Comparison of ENCODE assay signal across 40 mouse cellular contexts in genomic region chr2:130200961-130201360, GRCm38 (mm10). TPM values are rescaled to one million over a fixed set of nuclear protein-coding genes. Genes with fewer than 3 reads are reported as not detected.
"Had no signal": no experiment of that assay in that cellular context is flagged by ENCODE, and none has a peak within 500 bp of the region (broad histone marks: within the 10 kb centered on the region; RNA-seq: fewer than 3 reads in every experiment).

No protein-coding gene starts in this region.

- H3K4me1 ChIP-seq: hindbrain, embryonic 13.5 days; hindbrain, embryonic 15.5 days; kidney, embryonic 15.5 days; limb, embryonic 12.5 days; liver, embryonic 12.5 days had no signal

- DNase-seq: gastrocnemius, postnatal 14 days; gastrocnemius, postnatal 36 days; heart, adult 18-20 months; heart, postnatal 10 days; kidney, adult 11 months; kidney, adult 2 months; kidney, adult 9 months; kidney, postnatal 14 days; kidney, postnatal 36 days; layer of hippocampus, adult 9-11 months; layer of hippocampus, postnatal 36 days; left cerebral cortex, postnatal 4 days had no signal

- H3K9me3 ChIP-seq: hindbrain, embryonic 13.5 days; hindbrain, embryonic 15.5 days; kidney, embryonic 15.5 days; limb, embryonic 12.5 days; liver, embryonic 12.5 days had no signal

- H3K9ac ChIP-seq: hindbrain, embryonic 13.5 days; hindbrain, embryonic 15.5 days; kidney, embryonic 15.5 days; limb, embryonic 12.5 days; liver, embryonic 12.5 days; liver, embryonic 14.5 days had no signal

- H3K27ac ChIP-seq: hindbrain, embryonic 13.5 days; hindbrain, embryonic 15.5 days; hindbrain, postnatal 0 days; kidney, embryonic 15.5 days; kidney, postnatal 0 days; limb, embryonic 12.5 days; liver, embryonic 12.5 days; liver, embryonic 14.5 days had no signal

- H3K4me2 ChIP-seq: heart, embryonic 11.5 days; hindbrain, embryonic 13.5 days; hindbrain, embryonic 15.5 days; kidney, embryonic 15.5 days; limb, embryonic 12.5 days; liver, embryonic 12.5 days had no signal

- H3K27me3 ChIP-seq: hindbrain, embryonic 13.5 days; hindbrain, embryonic 15.5 days; kidney, embryonic 15.5 days; limb, embryonic 12.5 days had no signal

- H3K4me3 ChIP-seq: hindbrain, embryonic 13.5 days; hindbrain, embryonic 15.5 days; kidney, embryonic 15.5 days; limb, embryonic 12.5 days; liver, embryonic 12.5 days had no signal

- ATAC-seq: hindbrain, postnatal 0 days; intestine, embryonic 16.5 days; liver, embryonic 12.5 days had no signal

- H3K36me3 ChIP-seq: hindbrain, embryonic 13.5 days; hindbrain, embryonic 15.5 days; kidney, embryonic 15.5 days; limb, embryonic 12.5 days; liver, embryonic 12.5 days had no signal

RNA-seq across cellular contexts. Expression of gene Tmc2, which starts 6.0 kb away (rescaled TPM):
- total RNA-seq: gastrocnemius, adult 18-20 months; gastrocnemius, adult 8-10 months; gastrocnemius, postnatal 14 days; gastrocnemius, postnatal 36 days; heart, adult 18-20 months; heart, adult 8-10 months; heart, postnatal 10 days; heart, postnatal 25 days; hematopoietic stem cell, adult 5-6 weeks; hindbrain, postnatal 0 days; layer of hippocampus, adult 8-10 months; layer of hippocampus, postnatal 14 days; layer of hippocampus, postnatal 36 days; left cerebral cortex, adult 18-20 months; left cerebral cortex, adult 8-10 months; left cerebral cortex, postnatal 10 days; left cerebral cortex, postnatal 25 days; left cerebral cortex, postnatal 4 days; liver, adult 2 months had no signal
- polyA plus RNA-seq: gonadal fat pad, adult 2 months; heart, embryonic 11.5 days; heart, embryonic 14.5 days; heart, embryonic 16.5 days; hindbrain, embryonic 11.5 days; hindbrain, embryonic 13.5 days; hindbrain, embryonic 15.5 days; hindbrain, postnatal 0 days; intestine, embryonic 14.5 days; intestine, embryonic 16.5 days; kidney, adult 2 months; kidney, embryonic 15.5 days; kidney, postnatal 0 days; large intestine, adult 2 months; limb, embryonic 12.5 days; liver, adult 2 months; liver, embryonic 12.5 days; liver, embryonic 14.5 days had no signal
